Mouse (Mus musculus) lung, postnatal 36 days (tissue): ENCODE results near the gene Rrm1.
"Not testable (repeated sequence)": the region's sequence is repeated elsewhere in the genome, so short reads cannot be mapped to it uniquely, and the experiment has no call there.

Source experiments
- DNase-seq: peaks from one replicate; pipeline ENCODE4 v3.0.0; 2022; ENCODE audit warnings: mixed read lengths

Rrm1 gene

DNA sequence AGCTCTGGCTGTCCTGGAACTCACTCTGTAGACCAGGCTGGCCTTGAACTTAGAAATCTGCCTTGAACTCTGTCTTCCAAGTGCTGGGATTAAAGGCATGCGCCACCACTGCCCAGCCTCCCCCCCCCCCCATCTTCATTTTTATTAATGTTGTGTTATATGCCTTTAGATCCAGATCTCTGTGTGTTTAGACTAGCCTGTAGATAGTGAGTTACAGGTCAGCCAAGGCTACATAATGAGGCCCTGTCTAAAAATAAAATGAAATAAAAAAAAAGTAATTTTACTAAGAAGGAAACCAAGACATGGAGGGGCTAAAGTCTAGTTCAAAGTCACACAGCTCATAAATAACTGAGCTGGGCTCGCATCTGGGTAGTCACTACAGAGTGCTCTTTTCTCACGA, 37.4 kb downstream of the Rrm1 start:
- no peak for DNase-seq

DNA sequence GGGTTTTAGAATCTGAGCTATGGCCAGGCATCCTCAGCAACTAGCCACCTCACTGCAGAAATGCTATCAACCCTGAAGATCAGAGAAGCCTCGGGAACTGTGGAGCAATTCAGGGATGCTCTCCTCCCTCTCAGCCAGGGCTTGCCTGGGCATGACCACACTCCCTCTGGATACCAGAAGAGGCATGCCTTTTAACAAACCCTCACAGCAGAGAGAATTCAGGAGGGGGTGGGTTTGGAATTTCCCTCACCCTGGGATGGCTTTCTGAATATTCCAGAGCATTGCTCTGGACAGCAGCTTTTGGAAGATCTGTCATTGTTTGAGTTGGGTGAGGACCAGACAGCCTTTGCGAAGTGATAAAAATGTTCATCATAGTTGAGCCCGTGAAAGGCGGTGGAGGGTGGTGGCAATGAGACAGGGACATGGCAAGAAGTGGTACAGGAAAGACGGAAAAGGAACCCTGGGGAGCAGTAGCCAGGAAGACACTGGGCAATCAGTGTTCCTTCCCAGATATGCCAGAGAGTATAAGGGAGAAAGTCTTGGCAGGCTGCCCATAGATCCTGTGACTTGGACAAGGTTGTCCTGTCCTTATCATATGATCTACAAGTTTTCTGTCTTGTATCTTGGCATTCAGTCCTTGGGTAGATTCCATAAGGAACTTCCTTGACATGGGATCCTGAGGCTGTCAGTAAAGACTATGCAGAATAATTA, 38.0 kb downstream of the Rrm1 start:
- DNase-seq = peak; percentile 83

DNA sequence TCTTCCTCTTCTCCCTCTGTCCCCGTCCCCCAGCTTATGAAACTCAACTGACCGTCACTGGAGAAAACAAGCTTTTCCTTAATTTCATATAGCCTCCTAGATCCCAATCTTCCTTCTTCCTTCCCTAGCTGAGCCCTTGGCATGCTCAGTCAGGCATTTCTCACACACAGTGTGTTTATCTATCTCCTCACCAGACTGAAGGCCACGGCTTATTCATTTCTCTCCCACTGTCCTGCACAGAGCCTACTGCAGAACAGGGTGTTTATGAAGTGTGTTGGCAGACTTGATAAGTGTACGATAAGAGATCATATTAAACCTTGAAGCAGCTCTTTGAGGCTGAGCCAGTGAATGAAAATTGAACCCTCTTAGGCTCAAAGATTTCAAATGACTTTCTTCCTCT, 39.3 kb downstream of the Rrm1 start:
- DNase-seq = peak; percentile 10

DNA sequence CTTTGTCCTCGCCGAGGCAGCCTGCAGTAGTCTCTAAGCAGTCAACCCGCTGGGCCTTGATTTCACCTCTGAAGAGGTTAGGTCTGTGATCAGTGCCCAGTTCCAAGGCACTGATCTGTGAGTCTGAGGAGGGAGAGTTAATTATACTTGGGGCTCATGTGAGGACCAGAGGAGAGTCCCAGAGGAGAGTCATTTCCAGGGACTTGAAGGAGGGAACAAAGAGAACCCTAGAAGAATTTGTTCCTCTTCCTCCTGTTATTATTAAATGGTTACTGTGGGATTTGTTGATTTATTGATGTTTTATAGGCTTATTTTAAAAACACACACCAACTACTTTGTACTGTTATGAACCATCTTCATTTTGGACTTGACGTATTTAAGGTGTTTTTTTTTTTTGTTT, 40.1 kb downstream of the Rrm1 start, which contains the start of gene Olfr543:
TSS of gene Olfr543 (minus strand) at position 101 of the 400 bp plus-strand sequence.
- DNase-seq = no peak

DNA sequence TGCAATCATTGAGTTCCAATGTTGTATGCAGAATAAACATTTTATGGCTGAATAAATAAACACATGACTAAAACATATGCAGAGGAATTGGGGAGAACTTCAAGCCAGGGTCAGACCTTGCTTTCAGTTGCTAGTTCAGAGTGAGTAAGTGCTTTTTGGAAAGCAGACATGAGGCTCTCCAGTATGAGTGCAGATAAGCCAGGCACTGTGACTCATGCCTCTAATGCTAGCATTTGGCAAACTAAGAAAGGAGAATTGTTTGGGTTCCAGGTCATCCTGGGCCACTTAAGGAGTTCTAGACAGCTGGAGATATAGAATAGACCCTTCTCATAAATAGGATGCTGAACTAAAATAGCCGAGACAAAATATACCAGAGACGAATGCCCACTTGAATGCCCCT, 42.2 kb downstream of the Rrm1 start:
- DNase-seq = peak; percentile 21

DNA sequence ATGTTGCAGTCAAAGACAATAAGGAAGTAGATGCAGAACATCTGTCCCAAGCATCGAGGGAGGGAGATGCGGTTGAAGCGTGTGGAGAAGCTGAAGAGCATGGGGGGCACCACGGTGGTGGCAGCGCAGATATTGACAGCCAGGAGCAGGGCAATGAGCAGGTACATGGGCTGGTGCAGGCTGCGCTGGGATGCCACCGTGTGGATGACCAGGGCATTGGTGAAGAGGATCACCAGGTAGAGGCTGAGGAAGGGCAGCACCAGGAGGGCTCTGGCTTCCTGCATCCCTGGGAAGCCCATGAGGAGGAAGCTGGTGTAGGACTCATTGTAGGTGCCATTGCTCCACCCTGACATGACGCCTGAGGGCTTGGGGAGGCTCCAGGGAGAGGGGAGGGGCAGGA, 43.3 kb downstream of the Rrm1 start:
- not testable (repeated sequence) for DNase-seq

DNA sequence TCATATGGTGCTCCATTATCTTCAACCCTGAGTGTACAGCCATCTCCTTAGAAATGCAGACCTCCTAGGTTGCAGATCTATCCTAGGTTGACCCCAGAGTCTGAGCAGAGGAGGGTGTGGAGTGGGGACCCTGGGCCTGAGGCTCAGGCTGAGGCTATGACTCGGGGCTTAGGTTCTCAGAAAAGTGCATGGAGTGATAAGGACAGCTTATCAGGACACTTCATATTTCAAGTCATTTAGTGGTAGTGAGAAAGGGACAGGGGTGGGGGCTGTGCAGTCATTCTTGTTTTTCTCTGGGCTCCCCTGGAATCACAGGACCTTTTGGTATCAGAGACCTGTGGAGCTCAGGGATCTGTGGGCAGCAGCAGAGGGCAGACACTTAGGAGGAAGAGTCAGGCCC, 44.6 kb downstream of the Rrm1 start:
- no peak for DNase-seq

DNA sequence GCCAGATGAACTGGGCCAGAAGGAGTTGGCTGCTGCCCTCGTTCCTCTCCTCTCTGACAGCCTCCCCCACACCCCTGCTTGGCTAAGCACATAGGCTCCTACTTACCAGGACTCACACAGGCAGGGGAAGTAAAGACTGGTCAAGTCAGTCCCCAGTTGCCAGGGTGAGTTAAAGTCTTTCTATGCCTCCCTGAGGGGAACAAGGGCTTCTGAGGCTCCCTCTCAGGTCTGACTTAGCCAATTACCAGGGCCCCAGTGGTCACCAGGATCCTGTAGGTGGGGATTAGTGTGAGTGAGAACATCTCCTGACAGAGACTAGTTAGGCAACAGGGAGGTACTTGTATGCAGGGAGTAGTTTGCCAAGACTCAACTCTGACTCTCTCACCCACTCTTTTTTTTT, 46.7 kb downstream of the Rrm1 start, which contains the start of gene Olfr544:
TSS of gene Olfr544 (minus strand) at position 153 of the 400 bp plus-strand sequence.
- no peak for DNase-seq

DNA sequence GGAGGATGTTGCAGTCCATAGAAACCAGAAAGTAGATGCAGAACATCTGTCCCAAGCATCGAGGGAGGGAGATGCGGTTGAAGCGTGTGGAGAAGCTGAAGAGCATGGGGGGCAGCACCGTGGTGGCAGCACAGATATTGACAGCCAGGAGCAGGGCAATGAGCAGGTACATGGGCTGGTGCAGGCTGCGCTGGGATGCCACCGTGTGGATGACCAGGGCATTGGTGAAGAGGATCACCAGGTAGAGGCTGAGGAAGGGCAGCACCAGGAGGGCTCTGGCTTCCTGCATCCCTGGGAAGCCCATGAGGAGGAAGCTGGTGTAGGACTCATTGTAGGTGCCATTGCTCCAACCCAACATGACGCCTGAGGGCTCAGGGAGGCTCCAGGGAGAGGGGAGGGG, 52.9 kb downstream of the Rrm1 start:
- DNase-seq = not testable (repeated sequence)

DNA sequence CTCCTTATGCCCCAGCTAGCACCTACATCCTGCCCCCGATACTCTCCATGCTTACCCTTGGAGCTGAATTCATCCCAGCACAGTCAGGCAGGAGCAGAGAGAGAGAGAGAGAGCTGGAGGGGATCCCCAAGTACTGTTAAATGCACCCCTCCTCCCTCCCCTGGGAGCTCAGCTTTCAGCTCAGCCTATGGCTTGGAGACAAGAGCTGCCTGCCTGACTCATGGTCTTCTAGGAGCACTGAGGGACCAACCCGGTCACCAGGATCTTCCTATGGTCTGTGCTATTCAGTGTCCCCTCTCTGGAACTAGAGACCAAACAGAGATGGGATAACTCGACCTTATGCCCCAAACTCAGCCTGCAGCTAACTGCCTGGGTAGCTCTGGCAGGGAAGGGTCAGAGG, 58.0 kb downstream of the Rrm1 start, which contains the start of gene Olfr545:
TSS of gene Olfr545 (minus strand) at position 101 of the 400 bp plus-strand sequence.
- DNase-seq = no peak

DNA sequence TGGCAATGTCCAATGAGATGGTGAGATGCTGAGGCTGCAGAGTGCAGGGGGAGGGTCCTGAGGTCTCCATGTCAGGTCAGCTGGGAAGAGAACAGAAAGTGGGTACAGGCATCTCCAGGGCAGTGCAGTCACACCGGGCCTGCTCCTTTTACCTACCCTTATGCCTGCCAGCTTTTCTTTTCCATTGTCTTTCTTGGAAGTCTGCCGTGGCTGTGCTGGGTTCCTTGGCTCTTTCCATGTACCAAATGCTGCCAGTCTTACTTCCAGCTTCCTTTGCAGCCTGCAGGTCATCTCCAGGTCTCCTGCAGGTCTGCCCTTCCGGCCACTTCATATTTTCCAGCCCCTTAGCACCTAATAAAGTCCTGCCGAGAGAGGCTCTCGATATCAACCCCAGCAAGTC, 60.5 kb downstream of the Rrm1 start:
- DNase-seq = no peak

DNA sequence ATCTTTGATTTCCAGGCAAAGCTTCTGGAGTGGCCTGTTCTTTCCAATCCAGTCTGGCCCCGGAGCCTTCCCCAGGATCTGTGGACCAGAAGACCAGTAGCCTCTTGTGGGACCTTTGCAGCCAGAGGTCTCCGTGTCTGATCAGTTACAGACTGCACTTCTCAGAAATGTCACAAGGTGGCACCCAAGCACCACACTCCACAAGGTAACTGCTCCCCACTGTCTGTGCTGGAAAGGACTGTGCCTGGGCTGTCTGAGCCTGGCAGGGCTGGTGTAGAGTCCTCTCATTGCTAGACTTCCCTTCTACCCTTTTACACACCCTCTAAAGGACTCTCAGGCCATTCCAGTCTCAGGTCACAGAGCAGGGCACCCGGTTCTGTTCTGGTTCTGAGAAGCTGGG, 65.4 kb downstream of the Rrm1 start:
- peak; percentile 86 for DNase-seq

DNA sequence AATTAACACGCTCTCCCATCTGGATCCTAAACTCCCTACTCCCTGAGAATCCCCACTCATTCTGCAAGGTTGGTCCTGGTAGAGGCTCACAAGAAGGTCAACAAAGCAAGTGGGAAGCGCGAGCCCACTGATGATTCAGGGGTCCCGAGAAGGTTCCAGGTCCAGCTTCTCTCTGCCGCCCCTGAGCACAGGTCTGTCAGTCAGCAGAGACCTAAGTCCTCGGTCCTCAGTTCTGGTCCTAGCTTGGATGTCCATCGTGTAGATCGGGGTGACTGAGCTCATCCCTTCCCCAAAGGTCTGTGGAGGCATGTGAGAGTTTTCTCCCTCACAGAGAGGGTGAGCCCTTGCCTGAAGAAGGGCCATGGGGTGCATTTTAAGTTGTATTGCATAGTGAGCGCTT, 66.6 kb downstream of the Rrm1 start:
- no peak for DNase-seq

DNA sequence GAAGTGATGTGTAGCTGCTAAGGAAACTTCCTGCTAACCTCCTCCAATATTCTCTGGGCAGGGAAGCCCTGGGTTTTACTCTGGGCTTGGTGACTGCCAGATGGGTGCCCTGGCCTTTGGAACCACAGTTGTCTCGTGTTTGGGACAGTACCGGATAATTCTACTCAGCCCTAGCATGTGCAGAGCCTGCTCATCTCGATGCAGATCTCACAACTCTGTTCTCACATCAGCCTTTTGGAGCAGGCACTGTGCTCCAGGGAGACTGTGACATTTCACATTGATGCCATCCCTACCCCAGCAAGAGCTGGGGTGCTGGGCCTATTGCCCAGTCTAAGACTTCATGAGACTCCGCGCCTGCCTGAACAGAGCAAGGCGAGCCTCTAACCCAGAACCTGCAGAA, 67.2 kb downstream of the Rrm1 start:
- DNase-seq = no peak

DNA sequence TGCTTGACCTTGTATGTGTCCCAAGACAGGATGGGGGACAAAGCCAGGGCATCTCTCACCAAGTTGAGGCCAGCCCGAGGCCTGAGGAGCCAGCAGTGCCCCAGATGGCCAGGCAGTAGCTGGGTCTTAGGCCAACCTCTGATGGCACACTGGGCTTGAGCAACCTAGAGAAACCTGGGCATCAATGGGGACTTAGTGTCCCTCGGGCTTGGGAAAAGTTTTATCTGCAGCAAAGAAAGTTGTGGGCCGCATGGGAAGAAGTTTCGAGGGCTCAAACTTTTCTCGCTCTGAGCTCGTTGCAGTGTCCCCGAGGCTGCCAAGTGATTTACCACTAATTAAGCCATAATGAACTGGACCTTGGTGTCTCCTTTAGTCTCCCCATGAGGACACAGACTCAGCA, 68.2 kb downstream of the Rrm1 start:
- DNase-seq = no peak

DNA sequence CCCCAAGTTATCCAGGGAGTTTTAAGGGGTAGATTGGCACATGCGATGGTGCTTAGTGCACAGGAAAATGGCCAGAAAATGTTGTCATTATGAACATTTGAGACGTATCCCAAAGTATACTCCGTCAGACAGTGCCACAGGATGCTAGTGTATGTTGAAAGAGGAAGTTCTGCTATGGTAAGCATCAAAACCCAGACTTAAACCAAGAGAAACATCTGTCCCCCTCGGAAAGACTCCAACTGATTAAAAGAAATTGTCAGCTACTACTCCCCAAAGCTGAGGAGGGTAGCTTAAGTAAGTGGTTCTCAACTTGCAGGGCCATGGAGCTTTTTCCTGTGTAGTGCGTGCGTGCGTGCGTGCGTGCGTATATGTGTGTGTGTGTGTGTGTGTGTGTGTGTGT, 70.4 kb downstream of the Rrm1 start:
- no peak for DNase-seq

DNA sequence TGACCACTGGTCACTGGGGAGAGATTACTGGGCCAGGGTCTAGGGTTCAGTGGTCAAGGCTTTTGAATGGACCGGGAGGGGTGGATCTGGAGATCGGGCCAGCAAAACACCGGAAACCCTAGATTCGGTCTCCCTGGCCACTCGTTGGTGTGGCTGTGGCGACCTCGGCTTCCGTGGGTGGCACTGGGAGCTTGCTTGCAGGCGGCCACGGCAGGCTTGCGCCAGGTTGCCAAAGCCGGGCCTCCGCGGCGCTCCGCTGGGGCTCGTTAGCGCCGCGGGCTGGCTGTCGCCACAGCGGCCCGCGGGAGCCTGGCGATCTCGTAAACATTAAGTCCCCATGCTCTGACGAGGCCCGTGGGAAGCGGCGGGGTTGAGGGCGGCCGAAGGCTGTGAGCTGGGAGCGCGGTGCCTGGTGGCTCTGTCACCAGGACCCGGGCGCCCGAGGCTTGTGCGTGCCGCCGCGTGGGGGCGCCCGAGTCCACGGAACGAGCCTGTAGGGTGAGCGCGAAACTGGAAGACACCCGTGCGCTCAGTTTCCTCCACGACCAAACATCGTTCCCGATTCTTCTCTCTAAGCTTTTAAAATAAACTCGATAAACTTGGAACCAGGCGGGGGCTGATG, 71.4 kb downstream of the Rrm1 start:
- DNase-seq = peak; percentile 85

DNA sequence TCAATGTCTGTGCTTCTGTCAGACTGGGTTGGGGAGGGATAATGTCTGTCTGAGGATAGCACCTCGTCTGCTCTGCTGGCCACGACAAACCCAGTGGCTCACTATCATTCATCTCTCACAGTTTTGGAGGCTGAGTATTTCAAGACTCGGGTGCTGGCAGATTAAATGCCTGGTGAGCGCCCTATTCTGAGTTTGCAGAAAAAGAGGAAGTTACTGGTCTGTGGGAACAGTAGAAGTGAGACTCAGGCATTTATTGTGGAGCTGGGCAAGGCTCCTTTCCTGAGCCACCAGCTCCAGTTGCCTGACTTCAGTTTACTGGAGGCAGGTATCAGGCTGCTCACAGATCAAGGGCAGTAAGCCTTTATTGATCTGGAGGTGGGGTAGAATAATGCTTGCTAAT, 72.6 kb downstream of the Rrm1 start:
- DNase-seq = no peak

DNA sequence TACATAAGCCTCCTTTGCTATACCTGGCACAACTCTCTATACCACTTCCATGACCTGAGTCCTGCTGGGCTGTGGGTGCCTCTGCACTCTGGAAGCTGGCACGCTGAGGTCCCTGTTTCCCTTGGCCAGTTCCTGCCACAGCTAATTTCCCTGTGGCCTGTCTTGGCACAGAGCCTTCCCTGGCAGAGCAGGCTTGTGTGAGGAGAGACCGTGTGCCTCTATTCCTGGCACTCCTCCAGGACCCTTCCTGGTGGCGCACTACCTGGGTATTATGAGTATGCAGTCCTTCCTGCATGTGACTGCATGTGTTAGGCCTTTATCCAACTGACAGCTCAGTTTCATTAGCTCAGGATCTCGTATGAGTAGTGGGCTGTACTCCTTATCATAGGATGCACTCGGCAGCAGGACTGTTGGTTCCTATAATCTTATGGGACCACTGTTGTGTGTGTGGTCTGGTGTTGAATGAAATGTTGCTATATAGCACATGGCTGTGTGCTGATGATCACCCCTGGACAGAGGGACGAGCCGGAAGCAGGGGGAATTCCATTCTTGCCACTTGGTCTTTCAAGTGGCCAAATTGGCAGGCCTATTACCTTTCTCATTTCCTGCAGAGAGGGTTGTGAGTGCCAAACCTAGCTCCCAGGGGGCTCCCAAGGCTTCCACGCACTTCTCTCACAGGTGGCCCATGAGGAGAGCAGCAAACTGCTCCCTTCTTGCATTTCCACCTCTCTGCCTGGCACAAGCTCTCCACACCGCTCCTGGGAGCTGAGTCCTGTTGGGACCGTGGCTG, 75.0 kb downstream of the Rrm1 start:
- peak; percentile 21 for DNase-seq

DNA sequence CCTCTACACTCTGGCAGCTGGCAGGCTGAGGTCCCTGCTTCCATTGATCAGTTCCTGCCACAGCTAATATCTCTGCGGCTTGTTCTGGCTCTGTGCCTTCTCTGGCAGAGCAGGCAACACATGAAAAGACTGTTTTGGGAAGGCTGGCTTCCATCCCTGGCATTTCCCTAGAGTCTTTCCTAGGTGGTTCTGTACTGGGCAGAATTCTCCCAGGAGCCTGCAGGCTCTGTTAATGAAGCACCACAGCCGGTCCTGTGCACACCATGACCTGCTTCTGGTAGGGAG, 75.5 kb downstream of the Rrm1 start:
- DNase-seq = no peak
